Mouse (Mus musculus) E14TG2a.4 (cell line): ENCODE results near the gene Simc1.

Source experiments
- CTCF ChIP-seq: conservative IDR thresholded peaks from 2 replicates; pipeline ENCODE4 v1.5.1; 2014; ENCODE audit warnings: low read length
- NANOG ChIP-seq: IDR thresholded peaks from 2 replicates; pipeline ENCODE4 v1.6.1; 2014; ENCODE audit warnings: borderline replicate concordance, low read length, mixed read lengths
- POU5F1 ChIP-seq: IDR thresholded peaks from 2 replicates; pipeline ENCODE4 v1.6.1; 2014; ENCODE audit warnings: low read length, borderline replicate concordance

GRCm38 (mm10) chr13:54577652-54578507 is 74.3 kb downstream of the Simc1 start:
- TF ChIP-seq CTCF: no peak
- no peak for TF ChIP-seq NANOG
- no peak for TF ChIP-seq POU5F1
